Mouse (Mus musculus): Measurements from ENCODE around the gene Grm4. TPM values are rescaled to one million over a fixed set of nuclear protein-coding genes. Genes with fewer than 3 reads are reported as not detected.

Grm4 gene
- total RNA-seq, 1 experiment from 2014 or later = not detected

DNA sequence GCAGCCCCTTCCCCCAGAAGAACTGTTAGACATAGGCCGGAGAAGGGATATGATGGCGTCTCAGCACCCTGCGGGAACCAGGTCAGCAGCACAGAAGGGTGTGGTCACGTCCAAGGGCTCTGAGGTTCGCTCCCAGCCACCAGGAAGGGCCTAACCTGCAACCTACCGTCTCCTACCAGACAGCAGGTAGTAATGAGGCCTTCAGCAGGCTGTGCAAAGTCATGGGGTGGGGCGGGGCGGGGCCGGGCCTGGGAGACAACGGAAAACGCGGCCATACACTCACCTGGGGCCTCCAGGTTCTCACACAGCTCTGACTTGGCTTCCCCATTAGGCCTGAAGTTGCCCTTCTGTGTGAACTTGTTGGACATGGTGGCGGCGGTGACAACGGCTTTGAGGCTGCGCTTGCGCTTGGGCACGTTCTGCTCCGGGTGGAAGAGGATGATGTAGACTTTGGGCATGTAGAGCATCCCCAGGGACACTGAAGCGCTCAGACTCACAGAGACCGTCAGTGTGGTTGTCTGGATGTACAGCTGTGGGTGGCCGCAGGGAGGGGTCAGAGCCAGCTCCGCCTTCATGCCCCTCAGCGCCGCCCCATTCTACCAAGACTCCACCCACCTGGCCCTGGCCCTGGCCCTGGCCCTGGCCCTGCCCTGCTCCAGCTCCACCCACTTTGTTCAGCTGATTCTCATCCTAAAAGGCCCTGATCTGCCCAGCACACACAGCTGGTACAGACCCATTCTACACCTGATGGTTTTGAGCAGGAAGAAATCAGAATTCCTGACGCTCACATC, 90.0 kb downstream of the Grm4 start:
- no peak for ATAC-seq (replicated peaks; ENCODE audit: insufficient number of reproducible peaks, low FRiP score, low TSS enrichment, poor library complexity, severe bottlenecking)

DNA sequence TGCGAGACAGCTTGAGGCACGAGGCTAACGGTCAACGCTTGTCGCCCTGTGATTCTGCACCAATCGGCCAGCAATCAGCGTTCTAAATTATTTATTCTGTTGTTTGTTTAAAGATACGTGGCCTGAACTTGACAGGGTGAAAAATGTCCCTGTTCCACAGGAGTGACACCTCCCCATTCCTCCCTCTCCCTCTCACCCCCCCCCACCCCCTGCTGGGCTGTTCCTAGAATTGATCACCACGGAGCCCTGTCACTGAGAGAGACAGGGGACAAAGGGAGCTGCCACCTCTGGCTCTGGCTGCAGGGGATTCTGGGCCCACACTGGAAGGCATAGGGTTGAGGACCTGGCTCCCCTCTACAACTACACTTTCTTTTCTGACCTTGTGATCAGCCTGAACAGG, 91.4 kb downstream of the Grm4 start:
- ATAC-seq (replicated peaks; ENCODE audit: insufficient number of reproducible peaks, low FRiP score, low TSS enrichment, poor library complexity, severe bottlenecking) = no peak

DNA sequence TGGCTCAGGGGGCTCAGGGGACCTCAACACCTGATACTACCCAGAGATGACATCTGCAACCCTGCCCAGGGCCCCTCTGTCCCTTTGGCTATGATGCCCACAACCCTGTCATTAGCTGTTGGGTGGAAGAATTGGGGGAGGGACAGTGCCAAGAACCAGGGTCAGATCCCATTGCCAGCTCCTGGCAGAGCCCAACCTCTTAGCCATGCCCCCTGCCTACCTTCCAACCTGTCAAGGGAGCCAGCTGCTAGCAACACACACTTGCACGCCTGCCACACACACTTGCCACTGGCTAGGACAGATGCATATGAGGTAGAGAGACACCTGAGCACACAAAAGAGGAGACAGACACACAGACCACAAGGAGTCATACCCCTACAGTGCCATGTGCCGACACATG, 96.2 kb downstream of the Grm4 start:
- ATAC-seq (replicated peaks; ENCODE audit: insufficient number of reproducible peaks, low FRiP score, low TSS enrichment, poor library complexity, severe bottlenecking) = no peak

DNA sequence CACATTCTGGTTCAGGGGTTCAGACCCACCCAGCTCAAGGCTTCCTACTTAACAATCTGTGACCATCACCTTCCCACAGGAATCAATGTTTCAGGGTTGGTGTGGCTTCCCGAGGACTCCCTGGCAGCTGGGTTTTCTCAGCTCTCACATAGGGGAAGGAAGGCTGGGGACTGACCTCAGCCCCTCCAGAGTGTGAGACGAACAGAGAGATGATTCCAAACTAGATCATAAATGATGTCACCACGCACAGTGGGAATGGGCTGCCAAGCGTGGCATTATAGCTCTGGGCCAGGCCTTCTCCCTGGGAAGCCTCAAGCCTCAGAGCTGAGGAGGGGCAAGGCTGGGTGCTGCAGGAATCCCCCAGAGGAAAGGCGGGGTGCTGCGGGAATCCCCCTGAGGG, 96.8 kb downstream of the Grm4 start:
- no peak for ATAC-seq (replicated peaks; ENCODE audit: insufficient number of reproducible peaks, low FRiP score, low TSS enrichment, poor library complexity, severe bottlenecking)

DNA sequence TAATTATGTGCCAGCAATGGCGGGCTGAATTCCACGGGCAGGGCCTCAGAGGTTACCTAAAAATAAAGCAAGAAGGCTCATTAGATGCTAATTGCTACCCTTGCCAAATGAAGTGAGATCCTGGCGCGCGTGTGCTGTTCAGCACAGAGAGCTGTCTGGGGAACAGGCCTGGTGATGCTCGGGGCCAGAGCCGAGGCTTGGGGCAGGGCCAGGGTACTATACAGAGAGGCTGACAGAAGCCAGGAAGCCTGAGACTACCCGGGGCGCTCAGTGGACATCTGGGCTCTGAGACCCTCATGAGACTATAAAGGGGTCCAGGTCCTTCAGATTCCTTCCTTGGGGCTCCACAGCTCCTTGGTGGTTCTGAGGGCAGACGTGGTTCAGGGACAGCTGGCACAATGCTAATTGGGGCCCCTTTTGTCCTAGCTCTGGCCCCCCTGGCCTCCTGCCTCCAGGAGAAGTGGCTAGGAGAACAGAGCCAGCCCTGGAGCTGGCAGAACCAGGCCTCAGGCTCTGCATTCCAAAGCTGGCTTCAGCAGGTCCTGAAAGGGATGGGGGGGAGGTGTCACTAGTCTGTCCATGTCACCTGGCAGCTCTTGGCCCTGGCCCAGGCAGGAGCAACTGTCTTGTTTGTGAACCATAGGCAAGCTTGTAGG, 98.3 kb downstream of the Grm4 start:
- no peak for ATAC-seq (replicated peaks; ENCODE audit: insufficient number of reproducible peaks, low FRiP score, low TSS enrichment, poor library complexity, severe bottlenecking)

DNA sequence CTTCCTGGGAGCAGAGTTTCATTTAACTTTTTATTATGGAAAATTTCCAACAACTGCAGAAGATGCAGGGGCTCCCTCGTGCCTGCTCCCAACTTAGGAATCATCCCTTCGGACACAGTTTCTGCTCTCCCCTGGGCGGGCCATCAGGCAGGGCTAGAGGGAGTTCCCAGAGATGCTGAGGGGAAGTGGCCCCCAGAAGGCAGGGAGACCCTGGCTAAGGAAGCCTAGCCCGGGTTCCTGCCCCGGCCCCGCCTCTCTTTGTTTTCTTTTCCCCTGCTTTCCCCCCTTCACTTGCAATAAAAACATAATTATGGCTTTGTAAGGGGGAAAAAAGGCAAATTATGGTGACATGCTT, 98.9 kb downstream of the Grm4 start:
- no peak for ATAC-seq (replicated peaks; ENCODE audit: insufficient number of reproducible peaks, low FRiP score, low TSS enrichment, poor library complexity, severe bottlenecking)

DNA sequence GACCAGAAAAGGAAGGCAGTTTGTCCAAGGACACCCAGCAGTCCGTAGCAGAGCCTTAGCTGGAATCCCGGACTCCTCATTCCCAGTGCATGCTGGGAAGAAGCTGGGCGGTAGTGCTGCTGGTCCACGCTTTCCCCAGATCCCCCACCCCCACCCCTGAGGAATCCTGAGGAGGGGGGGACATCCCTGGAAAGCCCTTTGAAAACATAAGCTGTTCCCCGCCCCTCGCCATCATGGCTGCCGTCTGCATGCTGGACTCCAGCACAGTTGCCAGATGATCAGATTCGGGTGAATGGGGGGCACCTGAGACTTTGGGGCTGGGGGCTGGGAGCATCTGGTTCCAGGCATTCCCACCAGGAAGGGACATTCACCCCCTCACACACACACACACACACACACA, 99.4 kb downstream of the Grm4 start:
- no peak for ATAC-seq (replicated peaks; ENCODE audit: insufficient number of reproducible peaks, low FRiP score, low TSS enrichment, poor library complexity, severe bottlenecking)

DNA sequence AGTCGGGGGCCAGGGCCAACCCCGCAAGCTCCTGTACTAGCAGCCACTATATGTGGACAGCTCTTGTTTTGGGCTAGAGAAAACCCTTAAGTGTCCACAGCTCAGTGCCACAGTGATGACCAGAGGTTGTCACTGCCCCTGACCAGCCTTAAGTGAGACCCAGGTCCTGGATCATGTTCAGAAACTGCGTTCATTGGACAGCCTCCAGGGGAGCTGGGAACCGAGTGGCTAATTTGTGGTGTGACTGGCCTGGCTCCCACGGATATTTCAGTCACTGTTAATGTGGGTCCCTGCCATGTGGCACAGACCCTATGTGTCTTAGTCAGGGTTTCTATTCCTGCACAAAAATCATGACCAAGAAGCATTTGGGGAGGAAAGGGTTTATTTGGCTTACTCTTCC, 112.2 kb downstream of the Grm4 start:
- no peak for ATAC-seq (replicated peaks; ENCODE audit: insufficient number of reproducible peaks, low FRiP score, low TSS enrichment, poor library complexity, severe bottlenecking)

DNA sequence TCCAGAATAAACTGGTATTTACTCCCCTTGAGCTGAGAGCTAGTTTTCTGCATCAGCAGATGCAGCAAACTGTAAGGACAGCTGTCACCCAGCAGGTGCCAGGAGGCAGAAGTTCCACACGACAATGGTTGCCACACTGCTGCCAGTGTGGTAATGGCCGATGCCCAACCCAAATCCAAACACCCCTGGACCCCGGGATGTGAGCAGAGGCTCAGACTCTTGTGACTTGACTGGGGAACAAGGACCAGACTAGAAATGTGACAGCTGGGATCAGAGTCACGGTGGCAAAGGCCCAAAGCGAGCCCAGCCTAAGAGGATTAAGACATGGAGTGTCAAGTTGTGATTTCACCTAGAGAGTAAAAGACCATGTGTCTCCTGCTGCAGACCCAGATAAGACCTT, 112.7 kb downstream of the Grm4 start:
- no peak for ATAC-seq (replicated peaks; ENCODE audit: insufficient number of reproducible peaks, low FRiP score, low TSS enrichment, poor library complexity, severe bottlenecking)

DNA sequence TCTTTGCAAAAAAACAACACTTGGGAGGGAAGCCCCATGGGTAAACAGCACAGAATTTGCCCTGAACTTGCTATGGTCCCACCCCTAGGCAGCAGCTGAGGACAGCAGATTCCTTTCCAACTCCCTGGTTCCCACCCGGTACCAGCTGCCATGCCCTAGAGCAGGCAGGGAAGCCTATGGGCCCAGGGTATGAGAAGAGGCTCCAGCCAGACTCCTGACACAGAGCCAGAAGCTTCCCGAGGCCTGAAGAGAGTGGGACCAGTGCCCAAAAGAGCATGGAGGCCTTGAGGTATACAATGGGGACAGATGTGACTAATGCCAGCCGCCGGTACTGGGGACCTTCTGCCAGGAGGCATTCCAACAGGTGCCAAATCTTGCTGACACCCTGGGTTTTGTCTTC, 114.2 kb downstream of the Grm4 start:
- ATAC-seq (replicated peaks; ENCODE audit: insufficient number of reproducible peaks, low FRiP score, low TSS enrichment, poor library complexity, severe bottlenecking) = no peak

DNA sequence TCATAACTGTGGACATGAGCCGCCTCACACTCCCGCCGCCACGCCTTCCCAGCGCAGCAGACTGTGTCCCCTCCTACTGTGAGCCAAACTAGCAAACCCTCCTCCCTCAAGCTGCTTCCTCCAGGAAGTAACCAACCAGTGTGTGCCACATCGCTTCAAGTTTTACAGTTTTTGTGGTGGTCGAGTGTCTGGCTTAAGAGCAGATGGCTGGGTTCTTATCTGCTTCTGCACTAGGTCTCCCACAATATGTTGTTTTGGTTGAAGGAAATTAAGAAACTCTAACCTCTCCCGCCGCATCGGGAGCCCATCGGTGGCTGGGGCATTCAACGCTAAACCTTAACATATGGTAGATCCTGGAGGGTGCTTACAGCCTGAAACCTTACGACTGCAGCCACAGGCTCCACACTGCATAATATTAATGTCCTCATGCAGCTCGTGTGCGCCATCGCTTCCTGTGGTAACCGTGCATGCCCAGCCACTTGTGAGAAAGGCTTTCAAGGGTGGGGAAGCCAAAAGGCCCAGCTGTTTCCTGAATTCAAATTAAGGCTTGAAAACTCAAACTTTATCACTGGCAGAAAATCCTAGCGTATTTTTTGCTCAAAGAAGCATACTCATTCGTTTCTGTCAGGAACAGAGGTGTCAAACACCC, 115.7 kb downstream of the Grm4 start:
- ATAC-seq (replicated peaks; ENCODE audit: insufficient number of reproducible peaks, low FRiP score, low TSS enrichment, poor library complexity, severe bottlenecking) = peak; percentile 41; the same call in 1 of the 2 replicates

DNA sequence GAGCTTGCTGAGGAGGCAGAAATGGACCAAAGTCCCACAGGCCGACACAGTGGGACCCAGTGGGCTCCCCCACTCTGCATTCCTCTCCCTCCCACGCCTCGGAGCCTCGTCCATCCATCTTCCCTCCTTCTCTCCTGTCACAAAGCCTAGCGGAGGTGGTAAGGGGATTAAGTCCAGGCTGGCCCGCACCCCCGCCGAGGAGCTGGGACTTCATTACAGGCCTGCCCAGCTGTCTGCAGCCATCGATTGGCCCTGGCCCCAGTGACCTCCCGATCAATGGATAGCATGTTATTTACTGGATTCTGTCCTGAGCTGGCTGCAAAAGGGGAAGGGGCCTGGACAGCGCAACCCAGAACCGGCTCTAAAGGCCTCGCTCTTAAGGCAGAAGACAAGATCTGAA, 120.0 kb downstream of the Grm4 start:
- ATAC-seq (replicated peaks; ENCODE audit: insufficient number of reproducible peaks, low FRiP score, low TSS enrichment, poor library complexity, severe bottlenecking) = no peak

DNA sequence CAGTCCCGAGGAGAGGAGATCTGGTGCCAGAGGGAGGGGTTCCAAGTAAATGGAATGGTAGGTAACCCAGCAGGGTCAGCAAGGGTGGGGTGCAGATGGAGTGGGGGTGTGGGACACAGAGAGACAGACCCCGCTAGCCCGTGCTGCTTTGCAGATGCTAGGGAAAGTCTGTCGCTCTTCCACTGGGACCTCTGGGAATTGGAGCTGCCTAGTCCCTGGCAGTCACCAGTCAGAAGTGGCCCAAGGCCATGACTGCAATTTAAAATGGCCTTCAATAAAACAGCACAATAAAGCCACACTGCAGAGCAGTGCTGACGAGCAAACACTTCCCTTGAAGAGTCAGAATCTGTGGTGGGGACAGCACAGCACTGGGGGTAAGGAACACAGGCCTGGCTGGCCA, 127.3 kb downstream of the Grm4 start:
- ATAC-seq (replicated peaks; ENCODE audit: insufficient number of reproducible peaks, low FRiP score, low TSS enrichment, poor library complexity, severe bottlenecking) = no peak

DNA sequence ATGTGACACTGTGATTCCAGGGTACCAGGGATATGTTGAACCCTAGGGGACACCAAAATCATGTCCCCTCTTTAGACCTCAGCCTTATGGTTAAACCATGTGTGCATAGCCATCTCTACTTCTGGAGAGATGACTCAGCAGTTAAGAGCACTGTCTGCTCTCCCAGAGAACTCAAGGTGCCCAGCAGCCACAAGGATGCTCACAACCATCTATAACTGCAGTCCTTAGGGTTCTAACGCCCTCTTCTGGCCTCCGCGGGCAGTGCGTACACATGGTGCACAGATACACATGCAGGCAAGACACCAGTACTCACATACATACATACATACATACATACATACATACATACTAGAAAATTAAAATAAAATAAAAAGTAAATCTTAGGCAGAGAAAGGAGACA, 127.8 kb downstream of the Grm4 start:
- ATAC-seq (replicated peaks; ENCODE audit: insufficient number of reproducible peaks, low FRiP score, low TSS enrichment, poor library complexity, severe bottlenecking) = no peak

DNA sequence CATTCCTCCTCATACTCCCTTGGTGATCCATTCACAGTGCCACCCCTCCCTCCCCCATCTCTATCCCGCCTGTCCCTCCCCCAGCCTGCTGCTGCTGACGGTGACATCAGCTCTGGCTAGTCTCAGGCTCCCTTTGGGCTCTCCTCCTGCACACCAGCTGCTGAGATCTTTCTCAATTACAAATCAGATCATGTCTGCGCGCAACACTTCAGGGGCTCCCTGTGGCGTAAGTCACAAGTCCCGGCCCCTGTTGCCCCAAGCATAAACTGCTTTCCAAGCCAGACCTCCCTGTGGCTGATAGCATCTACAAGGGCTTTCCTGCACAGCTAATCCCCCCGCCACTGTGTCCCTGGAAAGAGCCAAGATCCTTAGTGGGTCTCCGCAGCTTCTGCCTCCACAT, 128.3 kb downstream of the Grm4 start:
- ATAC-seq (replicated peaks; ENCODE audit: insufficient number of reproducible peaks, low FRiP score, low TSS enrichment, poor library complexity, severe bottlenecking) = no peak

DNA sequence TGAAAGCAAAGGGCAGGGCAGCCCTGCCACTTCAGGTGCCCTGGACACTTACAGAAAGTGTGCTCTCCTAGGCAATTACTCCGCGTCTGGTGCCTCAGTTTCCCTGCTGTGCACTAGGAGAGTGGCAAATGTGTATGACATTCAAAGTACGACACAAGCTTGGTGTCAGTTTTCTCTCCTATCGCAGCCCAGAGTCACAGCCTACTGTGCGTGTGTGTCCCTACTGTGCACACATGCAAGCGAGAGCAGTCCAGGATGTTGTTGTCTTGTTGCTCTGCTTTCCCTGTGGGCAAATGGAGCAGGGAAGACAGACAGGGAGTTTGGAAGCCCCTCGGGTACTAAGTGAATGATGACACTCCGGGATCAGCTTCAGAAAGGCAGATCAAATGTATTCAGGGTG, 131.2 kb downstream of the Grm4 start:
- no peak for ATAC-seq (replicated peaks; ENCODE audit: insufficient number of reproducible peaks, low FRiP score, low TSS enrichment, poor library complexity, severe bottlenecking)

DNA sequence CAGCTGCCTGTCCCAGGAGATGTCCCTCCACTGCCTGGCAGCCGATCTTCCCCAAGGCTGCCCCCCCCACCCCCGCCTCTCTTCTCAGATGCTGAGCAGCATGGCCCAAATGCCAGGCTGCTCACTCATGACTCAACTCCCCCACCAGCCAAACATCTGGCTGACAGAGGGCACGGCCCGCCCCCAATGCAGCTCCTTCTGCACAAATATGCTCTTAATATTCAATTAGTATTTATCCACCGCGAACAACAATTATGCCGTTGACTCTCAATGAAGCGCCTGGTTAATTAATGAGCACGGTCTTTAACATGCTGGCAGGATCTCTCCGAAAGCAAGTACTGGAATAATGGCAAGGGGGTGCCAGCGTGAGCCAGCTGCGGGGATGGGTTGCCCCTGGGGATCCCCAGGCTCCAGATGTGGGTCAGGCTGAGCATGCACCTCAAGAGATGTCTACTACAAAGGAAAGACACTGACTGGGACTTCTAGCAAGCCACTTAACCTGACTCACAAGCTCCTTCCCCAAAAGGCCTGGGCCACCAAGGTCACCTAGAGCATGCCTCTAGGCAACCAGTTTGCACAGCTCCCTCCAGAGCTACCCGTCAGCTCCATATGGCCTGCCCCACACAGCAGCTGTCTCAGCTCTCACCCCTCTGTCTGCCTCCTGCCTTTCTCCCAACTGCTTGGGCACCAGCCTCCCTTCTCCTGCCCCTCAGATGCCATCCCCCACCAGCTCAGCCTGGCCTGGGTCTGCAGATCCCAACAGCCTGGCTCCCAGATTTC, 131.8 kb downstream of the Grm4 start:
- ATAC-seq (replicated peaks; ENCODE audit: insufficient number of reproducible peaks, low FRiP score, low TSS enrichment, poor library complexity, severe bottlenecking) = no peak

DNA sequence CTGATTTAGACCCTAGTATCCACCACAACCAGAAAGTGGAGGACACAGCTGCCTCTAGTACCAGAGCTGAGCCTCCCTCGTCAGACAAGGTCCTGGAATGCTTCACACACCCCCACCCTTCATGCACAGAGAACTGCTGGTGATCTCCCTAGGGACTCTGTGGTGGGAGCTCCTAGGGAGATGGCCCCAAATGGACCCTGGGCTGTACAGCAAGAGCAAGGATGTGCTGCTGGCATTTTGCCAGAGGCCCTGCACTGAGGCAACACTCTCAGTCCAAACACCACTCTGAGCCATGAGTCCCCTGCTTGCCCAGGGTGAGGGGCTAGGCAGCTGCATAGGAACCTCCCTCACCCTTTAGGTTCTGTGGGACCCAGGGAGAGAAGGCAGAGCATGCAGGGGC, 134.8 kb downstream of the Grm4 start:
- ATAC-seq (replicated peaks; ENCODE audit: insufficient number of reproducible peaks, low FRiP score, low TSS enrichment, poor library complexity, severe bottlenecking) = no peak

DNA sequence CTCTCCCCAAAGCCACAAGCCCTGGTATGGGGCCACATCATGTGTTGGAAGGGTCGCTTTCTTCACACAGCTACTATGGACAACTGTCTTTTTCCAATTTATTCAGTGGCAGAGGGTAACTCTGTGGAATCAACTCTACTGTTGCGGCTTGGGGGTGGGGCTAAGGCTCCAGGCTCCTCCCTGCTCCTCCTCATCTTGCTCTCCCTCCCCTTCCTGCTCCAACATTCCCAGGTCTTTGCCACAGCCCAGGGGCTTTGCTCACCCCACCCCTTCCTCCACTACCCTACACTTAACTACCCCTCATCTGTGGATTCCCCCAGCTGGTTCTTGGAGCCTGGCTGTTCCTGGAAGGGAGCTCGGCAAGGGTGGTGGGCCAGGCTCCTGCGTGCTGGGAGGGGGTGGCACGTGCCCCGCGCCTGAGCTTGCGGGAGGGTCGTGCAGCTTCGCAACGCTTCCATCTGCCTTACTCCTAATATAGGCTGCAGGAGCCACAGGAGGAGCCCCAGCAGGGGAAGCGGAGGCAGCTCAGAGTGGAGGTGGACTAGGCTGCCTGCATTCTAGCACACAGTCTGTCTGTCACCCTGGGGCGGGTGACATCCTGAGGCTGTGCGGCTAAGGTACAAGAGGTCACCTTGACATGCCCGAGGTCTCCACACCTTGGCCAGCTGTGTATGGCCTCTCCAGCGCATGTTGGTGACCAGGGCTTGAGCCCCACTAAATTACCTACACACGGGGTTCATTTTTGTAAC, 135.5 kb downstream of the Grm4 start:
- no peak for ATAC-seq (replicated peaks; ENCODE audit: insufficient number of reproducible peaks, low FRiP score, low TSS enrichment, poor library complexity, severe bottlenecking)
